Mouse (Mus musculus): Measurements from ENCODE around the gene Ch25h. TPM values are rescaled to one million over a fixed set of nuclear protein-coding genes. Genes with fewer than 3 reads are reported as not detected.
A peak's percentile ranks its signal among the peaks of the same experiment; 100 is the strongest.

The Ch25h gene
- 0.07 TPM in 1 of 2 replicates, not detected in the other for polyA plus RNA-seq (2015; fragmentation: Nextera tagmentation; extraction: Ambion mirVana)

- ATAC-seq (no peak), DNase-seq (peak; percentile 21)
- Histone ChIP-seq H3K27me3 (ENCODE audit: insufficient read depth, low read length) (peaks cover 28% of the 10 kb centered on the region), H3K9ac (replicated peaks) (peak within 1 kb of the TSS; percentile 44), H3K36me3 (replicated peaks; ENCODE audit: insufficient read depth, low read length) (no peaks in the 10 kb centered on the region), H3K4me2 (ENCODE audit: low read depth, low read length) (peak within 1 kb of the TSS; percentile 85), H3K9me3 (ENCODE audit: low read length) (no peaks in the 10 kb centered on the region), H3K4me1 (ENCODE audit: insufficient read depth) (peaks cover 17% of the 10 kb centered on the region), H3K27ac (ENCODE audit: low read depth) (no peak within 1 kb of the TSS), H3K4me3 (ENCODE audit: low read depth, low read length) (peak within 1 kb of the TSS; percentile 54)
- WGBS (ENCODE audit: insufficient replicate concordance), result 2% methylated on average over 35 of the region's 35 CpGs
- TF ChIP-seq EP300 (IDR thresholded peaks at IDR 0.05; ENCODE audit: low read depth), result no peak
- no peak for TF ChIP-seq CTCF (IDR thresholded peaks at IDR 0.05; ENCODE audit: low read depth)
Measured at GRCm38 (mm10) chr19:34474991-34475971, at the start of gene Ch25h. TSS of gene Ch25h (minus strand) at chr19:34475164.

- DNase-seq (no peak), ATAC-seq (no peak)
- no peak overlapping the region for H3K27ac ChIP-seq (ENCODE audit: low read depth)
- no peaks in the 10 kb centered on the region for H3K27me3 ChIP-seq (ENCODE audit: insufficient read depth, low read length)
- H3K36me3 ChIP-seq (replicated peaks; ENCODE audit: insufficient read depth, low read length), result peaks cover 19% of the 10 kb centered on the region; the same call in 1 of the 2 replicates
- no peak overlapping the region for H3K4me3 ChIP-seq (ENCODE audit: low read depth, low read length)
- 62% methylated on average over 9 of the region's 9 CpGs for WGBS (ENCODE audit: insufficient replicate concordance)
- H3K4me1 ChIP-seq (ENCODE audit: insufficient read depth), result peaks cover 16% of the 10 kb centered on the region
- no peaks in the 10 kb centered on the region for H3K9me3 ChIP-seq (ENCODE audit: low read length)
- peak overlapping the region; percentile 92 for H3K4me2 ChIP-seq (ENCODE audit: low read depth, low read length)
- TF ChIP-seq CTCF (IDR thresholded peaks at IDR 0.05; ENCODE audit: low read depth) (no peak), EP300 (IDR thresholded peaks at IDR 0.05; ENCODE audit: low read depth) (no peak)
- peak overlapping the region; percentile 35; the same call in 1 of the 2 replicates for H3K9ac ChIP-seq (replicated peaks)
Measured at GRCm38 (mm10) chr19:34524646-34525045, 49.7 kb upstream of the Ch25h start.

- Histone ChIP-seq H3K4me1 (ENCODE audit: insufficient read depth) (peaks cover 27% of the 10 kb centered on the region), H3K4me3 (ENCODE audit: low read depth, low read length) (no peak overlapping the region), H3K36me3 (replicated peaks; ENCODE audit: insufficient read depth, low read length) (peaks cover 25% of the 10 kb centered on the region; the same call in 1 of the 2 replicates), H3K27me3 (ENCODE audit: insufficient read depth, low read length) (no peaks in the 10 kb centered on the region), H3K9ac (replicated peaks) (no peak overlapping the region), H3K4me2 (ENCODE audit: low read depth, low read length) (no peak overlapping the region), H3K27ac (ENCODE audit: low read depth) (no peak overlapping the region), H3K9me3 (ENCODE audit: low read length) (no peaks in the 10 kb centered on the region)
- ATAC-seq, result no peak
- 83% methylated on average over 12 of the region's 12 CpGs for WGBS (ENCODE audit: insufficient replicate concordance)
- TF ChIP-seq CTCF (IDR thresholded peaks at IDR 0.05; ENCODE audit: low read depth) (no peak), EP300 (IDR thresholded peaks at IDR 0.05; ENCODE audit: low read depth) (no peak)
- no peak for DNase-seq
Measured at GRCm38 (mm10) chr19:34523106-34523725, 48.3 kb upstream of the Ch25h start.

- Histone ChIP-seq H3K9me3 (ENCODE audit: low read length) (no peaks in the 10 kb centered on the region), H3K4me2 (ENCODE audit: low read depth, low read length) (no peak overlapping the region), H3K4me3 (ENCODE audit: low read depth, low read length) (no peak overlapping the region), H3K4me1 (ENCODE audit: insufficient read depth) (peaks cover 38% of the 10 kb centered on the region), H3K27ac (ENCODE audit: low read depth) (no peak overlapping the region), H3K36me3 (replicated peaks; ENCODE audit: insufficient read depth, low read length) (peaks cover 25% of the 10 kb centered on the region; the same call in 1 of the 2 replicates), H3K9ac (replicated peaks) (no peak overlapping the region), H3K27me3 (ENCODE audit: insufficient read depth, low read length) (no peaks in the 10 kb centered on the region)
- ATAC-seq (no peak), DNase-seq (no peak)
- 76% methylated on average over 1 of the region's 1 CpGs for WGBS (ENCODE audit: insufficient replicate concordance)
- TF ChIP-seq EP300 (IDR thresholded peaks at IDR 0.05; ENCODE audit: low read depth) (no peak), CTCF (IDR thresholded peaks at IDR 0.05; ENCODE audit: low read depth) (no peak)
Measured at GRCm38 (mm10) chr19:34521978-34522377, 47.0 kb upstream of the Ch25h start.

GRCm38 (mm10) chr19:34521361-34521760 is 46.4 kb upstream of the Ch25h start:
- Histone ChIP-seq H3K4me2 (ENCODE audit: low read depth, low read length) (no peak overlapping the region), H3K9ac (replicated peaks) (no peak overlapping the region), H3K27me3 (ENCODE audit: insufficient read depth, low read length) (no peaks in the 10 kb centered on the region), H3K4me1 (ENCODE audit: insufficient read depth) (peaks cover 44% of the 10 kb centered on the region), H3K9me3 (ENCODE audit: low read length) (no peaks in the 10 kb centered on the region), H3K36me3 (replicated peaks; ENCODE audit: insufficient read depth, low read length) (peaks cover 25% of the 10 kb centered on the region; the same call in 1 of the 2 replicates), H3K4me3 (ENCODE audit: low read depth, low read length) (no peak overlapping the region), H3K27ac (ENCODE audit: low read depth) (no peak overlapping the region)
- DNase-seq (no peak), ATAC-seq (no peak)
- no peak for TF ChIP-seq EP300 (IDR thresholded peaks at IDR 0.05; ENCODE audit: low read depth)
- no peak for TF ChIP-seq CTCF (IDR thresholded peaks at IDR 0.05; ENCODE audit: low read depth)
- 40% methylated on average over 2 of the region's 2 CpGs for WGBS (ENCODE audit: insufficient replicate concordance)

GRCm38 (mm10) chr19:34520051-34520450 is 45.1 kb upstream of the Ch25h start:
- Histone ChIP-seq H3K4me1 (ENCODE audit: insufficient read depth) (peaks cover 47% of the 10 kb centered on the region), H3K4me2 (ENCODE audit: low read depth, low read length) (no peak overlapping the region), H3K36me3 (replicated peaks; ENCODE audit: insufficient read depth, low read length) (peaks cover 27% of the 10 kb centered on the region; the same call in 1 of the 2 replicates), H3K4me3 (ENCODE audit: low read depth, low read length) (no peak overlapping the region), H3K27me3 (ENCODE audit: insufficient read depth, low read length) (no peaks in the 10 kb centered on the region), H3K9me3 (ENCODE audit: low read length) (no peaks in the 10 kb centered on the region), H3K27ac (ENCODE audit: low read depth) (no peak overlapping the region), H3K9ac (replicated peaks) (no peak overlapping the region)
- TF ChIP-seq EP300 (IDR thresholded peaks at IDR 0.05; ENCODE audit: low read depth) (no peak), CTCF (IDR thresholded peaks at IDR 0.05; ENCODE audit: low read depth) (no peak)
- WGBS (ENCODE audit: insufficient replicate concordance), result 69% methylated on average over 4 of the region's 4 CpGs
- no peak for ATAC-seq
- DNase-seq, result no peak

Measured in liver, postnatal 0 days (tissue).